Mouse (Mus musculus) CH12F3 (cell line): ENCODE results near the gene Sgip1.

ENCODE experiments used
- in situ Hi-C: fragments of 300-500 bp; cut with MboI; formaldehyde crosslinking; loops from 2 replicates; pipeline ENCODE4 v1.14.3; 2020; ENCODE audit warnings: low sequenced_read_pairs

The Sgip1 gene

GRCm38 (mm10) chr4:102741287-102741686, at the start of gene Sgip1:
Sgip1 (plus strand) TSS chr4:102741297.
- in situ Hi-C loops, result no loop called here

- in situ Hi-C loops, result no loop called here
Observed at GRCm38 (mm10) chr4:102691402-102691801, 49.7 kb upstream of the Sgip1 start.

- in situ Hi-C loops, result no loop called here
Observed at GRCm38 (mm10) chr4:102697966-102698365, 43.1 kb upstream of the Sgip1 start.

GRCm38 (mm10) chr4:102711731-102712130, 29.4 kb upstream of the Sgip1 start:
- in situ Hi-C loops, result no loop called here

GRCm38 (mm10) chr4:102715532-102715931, 25.6 kb upstream of the Sgip1 start:
- in situ Hi-C loops, result no loop called here

- in situ Hi-C loops, result no loop called here
Observed at GRCm38 (mm10) chr4:102717123-102717828, 23.8 kb upstream of the Sgip1 start.

GRCm38 (mm10) chr4:102719535-102719934, 21.6 kb upstream of the Sgip1 start:
- in situ Hi-C loops, result no loop called here

- in situ Hi-C loops, result no loop called here
Observed at GRCm38 (mm10) chr4:102719951-102720350, 21.1 kb upstream of the Sgip1 start.

GRCm38 (mm10) chr4:102724442-102724841, 16.7 kb upstream of the Sgip1 start:
- in situ Hi-C loops, result no loop called here

GRCm38 (mm10) chr4:102730976-102731375, 10.1 kb upstream of the Sgip1 start:
- in situ Hi-C loops, result no loop called here

GRCm38 (mm10) chr4:102734022-102734657, 7.0 kb upstream of the Sgip1 start:
- in situ Hi-C loops, result no loop called here

GRCm38 (mm10) chr4:102753334-102754090, 12.4 kb downstream of the Sgip1 start:
- in situ Hi-C loops, result no loop called here

- in situ Hi-C loops, result no loop called here
Observed at GRCm38 (mm10) chr4:102759095-102759890, 18.2 kb downstream of the Sgip1 start.

- in situ Hi-C loops, result no loop called here
Observed at GRCm38 (mm10) chr4:102760042-102760821, 19.1 kb downstream of the Sgip1 start.

- in situ Hi-C loops, result no loop called here
Observed at GRCm38 (mm10) chr4:102762075-102762474, 21.0 kb downstream of the Sgip1 start.

- in situ Hi-C loops, result no loop called here
Observed at GRCm38 (mm10) chr4:102769070-102769469, 28.0 kb downstream of the Sgip1 start.

GRCm38 (mm10) chr4:102769936-102770335, 28.8 kb downstream of the Sgip1 start:
- in situ Hi-C loops, result no loop called here

GRCm38 (mm10) chr4:102771598-102772357, 30.7 kb downstream of the Sgip1 start:
- in situ Hi-C loops, result no loop called here

GRCm38 (mm10) chr4:102773225-102773624, 32.1 kb downstream of the Sgip1 start:
- in situ Hi-C loops, result no loop called here
